Mouse (Mus musculus) kidney, embryonic 16.5 days (tissue): ENCODE data around the gene March1. TPM values are rescaled to one million over a fixed set of nuclear protein-coding genes. Genes with fewer than 3 reads are reported as not detected.

Source experiments
- ATAC-seq: fragments of 200-750 bp; cut with Nextera tagmentation; 2 replicates; pipeline ENCODE4 v1.8.0; 2017; ENCODE audit warnings: moderate TSS enrichment; ENCODE audit not compliant: low FRiP score, low TSS enrichment
- H3K27ac ChIP-seq: fragments of 300-500 bp; sonication (generic); 2 replicates; pipeline ENCODE4 v1.5.1; 2014; ENCODE audit warnings: low read length
- H3K27me3 ChIP-seq: fragments of 300-500 bp; sonication (generic); 2 replicates; pipeline ENCODE4 v1.6.1; 2014; ENCODE audit warnings: low read length, control low read depth, mixed read lengths; ENCODE audit not compliant: insufficient read depth
- H3K36me3 ChIP-seq: fragments of 300-500 bp; sonication (generic); 2 replicates; pipeline ENCODE4 v1.6.1; 2014; ENCODE audit warnings: low read length, control low read depth, mixed read lengths; ENCODE audit not compliant: insufficient read depth
- H3K4me1 ChIP-seq: fragments of 300-500 bp; sonication (generic); 2 replicates; pipeline ENCODE4 v1.6.1; 2014; ENCODE audit warnings: low read length, control low read depth, mixed read lengths; ENCODE audit not compliant: insufficient read depth
- H3K4me2 ChIP-seq: fragments of 300-500 bp; sonication (generic); replicated peaks from 2 replicates; pipeline ENCODE4 v1.6.1; 2014; ENCODE audit warnings: low read depth, low read length
- H3K4me3 ChIP-seq: fragments of 300-500 bp; sonication (generic); 2 replicates; pipeline ENCODE4 v1.5.1; 2014; ENCODE audit warnings: mild to moderate bottlenecking, low read length
- H3K9ac ChIP-seq: fragments of 300-500 bp; sonication (generic); replicated peaks from 2 replicates; pipeline ENCODE4 v1.6.1; 2014; ENCODE audit warnings: low read length
- H3K9me3 ChIP-seq: fragments of 300-500 bp; sonication (generic); 2 replicates; pipeline ENCODE4 v1.6.1; 2016; ENCODE audit warnings: low read length, control low read depth
- WGBS: fragments of 180-500 bp; shearing (Covaris S2); extraction: QIAGEN DNeasy Blood & Tissue Kit; methylation state at CpG from one replicate; pipeline ENCODE4 v1.1.7; 2014; 5-methylcytosine and 5-hydroxymethylcytosine counted together
- polyA plus RNA-seq: library from polyadenylated mRNA; unstranded; fragments of >200 nt; fragmentation: Nextera tagmentation; extraction: Ambion mirVana; gene quantifications from 2 replicates; pipeline ENCODE4 v1.2.1, GENCODE M21; 2015

The March1 gene
- polyA plus RNA-seq, 1 experiment from 2014 or later = 0.26 TPM

- no peaks in the 10 kb centered on the region for H3K9me3 ChIP-seq
- no peaks in the 10 kb centered on the region for H3K27me3 ChIP-seq
- no peaks in the 10 kb centered on the region for H3K4me1 ChIP-seq
- H3K36me3 ChIP-seq = no peaks in the 10 kb centered on the region
- no peak overlapping the region for H3K4me2 ChIP-seq
- H3K4me3 ChIP-seq = no peak overlapping the region
- WGBS = 76% methylated on average over 2 of the region's 2 CpGs
- no peak overlapping the region for H3K9ac ChIP-seq
- no peak for ATAC-seq
- no peak overlapping the region for H3K27ac ChIP-seq
Observed at GRCm38 (mm10) chr8:66210294-66210693, 592.6 kb downstream of the March1 start.

DNA sequence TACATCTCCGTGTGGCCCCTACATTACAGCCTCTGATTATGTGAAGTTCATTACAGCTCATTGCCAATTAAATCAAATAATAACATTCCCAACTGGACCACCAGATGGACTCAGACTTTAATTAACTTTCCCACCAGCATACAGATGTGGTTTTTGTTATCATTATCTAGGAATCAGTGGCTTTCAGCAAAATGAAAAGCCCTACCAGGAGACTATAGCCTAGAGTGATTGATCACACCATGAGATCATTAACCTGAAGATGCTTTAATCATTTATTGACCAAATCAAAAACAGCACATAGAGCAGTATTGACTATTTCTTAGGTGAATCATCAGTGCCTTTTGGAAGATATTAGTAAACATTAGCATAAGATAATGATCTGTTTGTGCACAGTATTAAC lies 602.3 kb downstream of the March1 start:
- Histone ChIP-seq H3K27me3 (no peaks in the 10 kb centered on the region), H3K36me3 (no peaks in the 10 kb centered on the region), H3K4me1 (no peaks in the 10 kb centered on the region), H3K9me3 (no peaks in the 10 kb centered on the region), H3K4me3 (no peak overlapping the region), H3K27ac (no peak overlapping the region), H3K4me2 (no peak overlapping the region), H3K9ac (no peak overlapping the region)
- 84% methylated on average over 1 of the region's 1 CpGs for WGBS
- no peak for ATAC-seq

DNA sequence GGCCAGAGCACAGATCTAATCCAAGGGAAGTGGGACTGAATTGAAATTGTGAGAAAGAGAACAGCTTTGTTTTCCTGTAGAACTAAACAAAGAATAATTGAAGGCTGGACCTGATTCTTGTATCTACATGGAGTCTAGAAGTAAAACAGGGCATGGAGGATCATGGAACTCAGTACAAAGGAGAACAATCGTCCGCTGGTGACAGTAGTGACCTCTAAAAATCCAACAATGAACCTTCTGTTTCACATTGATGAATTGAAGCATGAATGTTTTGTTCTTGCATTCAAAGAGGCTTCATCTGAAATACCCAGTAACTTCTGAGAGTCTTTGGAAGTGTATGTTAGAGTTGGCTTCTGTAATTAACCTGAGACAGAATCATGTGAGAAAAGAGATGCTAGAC lies 612.2 kb downstream of the March1 start:
- Histone ChIP-seq H3K27ac (no peak overlapping the region), H3K27me3 (no peaks in the 10 kb centered on the region), H3K36me3 (no peaks in the 10 kb centered on the region), H3K9ac (no peak overlapping the region), H3K4me1 (no peaks in the 10 kb centered on the region), H3K4me2 (no peak overlapping the region), H3K9me3 (no peaks in the 10 kb centered on the region), H3K4me3 (no peak overlapping the region)
- no peak for ATAC-seq
- 90% methylated on average over 2 of the region's 2 CpGs for WGBS

- H3K4me2 ChIP-seq = no peak overlapping the region
- no peaks in the 10 kb centered on the region for H3K36me3 ChIP-seq
- no peaks in the 10 kb centered on the region for H3K27me3 ChIP-seq
- H3K4me3 ChIP-seq = no peak overlapping the region
- WGBS = 61% methylated on average over 4 of the region's 4 CpGs
- H3K27ac ChIP-seq = no peak overlapping the region
- no peaks in the 10 kb centered on the region for H3K9me3 ChIP-seq
- H3K9ac ChIP-seq = no peak overlapping the region
- ATAC-seq = no peak
- no peaks in the 10 kb centered on the region for H3K4me1 ChIP-seq
Observed at GRCm38 (mm10) chr8:66269546-66269945, 651.8 kb downstream of the March1 start.

DNA sequence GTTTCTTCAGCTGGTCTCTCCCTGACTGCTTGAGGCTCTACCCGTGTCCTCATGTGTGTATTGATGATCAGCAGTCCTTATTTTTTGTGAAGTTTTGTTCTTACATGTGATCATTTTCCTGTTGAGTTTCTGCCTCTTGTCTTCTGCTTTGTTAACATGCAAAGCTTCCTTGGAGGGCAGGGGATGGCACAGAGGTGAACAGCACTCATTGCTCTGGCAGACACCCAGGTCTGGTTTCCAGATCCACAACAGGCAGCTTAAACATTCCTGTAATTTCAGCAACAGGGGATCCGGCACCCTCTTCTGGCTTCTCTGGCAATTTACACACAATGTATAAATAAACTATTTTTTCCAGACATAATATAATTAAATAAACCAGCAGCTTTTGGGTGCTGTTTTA lies 652.4 kb downstream of the March1 start:
- 81% methylated on average over 2 of the region's 2 CpGs for WGBS
- H3K9me3 ChIP-seq = no peaks in the 10 kb centered on the region
- no peak overlapping the region for H3K4me2 ChIP-seq
- H3K27me3 ChIP-seq = no peaks in the 10 kb centered on the region
- no peak overlapping the region for H3K27ac ChIP-seq
- no peak overlapping the region for H3K9ac ChIP-seq
- no peaks in the 10 kb centered on the region for H3K36me3 ChIP-seq
- H3K4me1 ChIP-seq = no peaks in the 10 kb centered on the region
- no peak for ATAC-seq
- H3K4me3 ChIP-seq = no peak overlapping the region

- Histone ChIP-seq H3K9ac (no peak overlapping the region), H3K4me2 (no peak overlapping the region), H3K36me3 (no peaks in the 10 kb centered on the region), H3K9me3 (no peaks in the 10 kb centered on the region), H3K4me1 (no peaks in the 10 kb centered on the region), H3K27ac (no peak overlapping the region), H3K27me3 (no peaks in the 10 kb centered on the region), H3K4me3 (no peak overlapping the region)
- 95% methylated on average over 7 of the region's 7 CpGs for WGBS
- no peak for ATAC-seq
Observed at GRCm38 (mm10) chr8:66317824-66318223, 700.1 kb downstream of the March1 start.

DNA sequence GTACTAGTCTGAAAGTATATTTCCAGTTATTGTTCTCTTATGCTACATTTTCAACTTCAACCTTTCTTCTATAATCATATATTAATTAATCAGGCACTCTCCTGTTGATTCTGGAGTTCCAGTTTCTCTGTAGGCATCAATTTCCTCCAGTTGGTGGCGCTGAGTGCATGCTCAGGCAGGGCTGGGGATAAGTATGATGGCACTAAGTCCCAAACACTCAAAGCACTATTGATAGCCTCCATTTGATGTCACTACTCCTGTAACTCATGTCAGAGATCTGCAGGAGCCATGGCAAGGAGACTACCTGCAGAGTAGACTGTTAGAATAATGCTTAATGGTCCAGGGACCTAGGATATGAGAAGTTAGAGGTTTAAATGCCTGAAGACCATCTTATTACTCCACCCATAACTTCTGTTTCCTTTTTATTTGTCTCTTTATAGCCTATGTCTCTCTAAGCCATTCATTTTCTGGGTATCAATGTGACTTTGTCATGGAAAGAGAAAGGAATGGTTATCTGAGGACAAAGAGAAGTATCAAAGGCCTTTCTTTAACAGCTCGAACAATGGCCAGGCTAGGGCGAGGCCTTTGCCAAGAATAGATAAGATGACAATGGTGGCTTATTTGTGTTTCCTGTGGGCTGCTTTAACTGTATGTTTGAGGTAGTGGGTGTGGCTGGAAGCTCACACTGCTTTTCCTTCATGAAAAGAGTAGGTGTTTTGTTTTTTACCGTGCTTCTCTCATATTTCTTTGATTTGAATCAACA lies 705.5 kb downstream of the March1 start:
- Histone ChIP-seq H3K36me3 (no peaks in the 10 kb centered on the region), H3K4me3 (no peak overlapping the region), H3K27me3 (no peaks in the 10 kb centered on the region), H3K4me2 (no peak overlapping the region), H3K9me3 (no peaks in the 10 kb centered on the region), H3K9ac (no peak overlapping the region), H3K27ac (no peak overlapping the region), H3K4me1 (no peaks in the 10 kb centered on the region)
- WGBS = 63% methylated on average over 4 of the region's 4 CpGs
- no peak for ATAC-seq

- no peaks in the 10 kb centered on the region for H3K9me3 ChIP-seq
- no peak overlapping the region for H3K4me3 ChIP-seq
- H3K4me1 ChIP-seq = no peaks in the 10 kb centered on the region
- no peak overlapping the region for H3K27ac ChIP-seq
- no peak overlapping the region for H3K9ac ChIP-seq
- ATAC-seq = no peak
- no peaks in the 10 kb centered on the region for H3K36me3 ChIP-seq
- no peaks in the 10 kb centered on the region for H3K27me3 ChIP-seq
- no peak overlapping the region for H3K4me2 ChIP-seq
Observed at GRCm38 (mm10) chr8:66326396-66326795, 708.7 kb downstream of the March1 start.

GRCm38 (mm10) chr8:66332206-66332605 lies 714.5 kb downstream of the March1 start:
- 90% methylated on average over 3 of the region's 3 CpGs for WGBS
- H3K9me3 ChIP-seq = no peaks in the 10 kb centered on the region
- H3K4me3 ChIP-seq = no peak overlapping the region
- no peaks in the 10 kb centered on the region for H3K36me3 ChIP-seq
- no peak overlapping the region for H3K27ac ChIP-seq
- ATAC-seq = no peak
- H3K4me2 ChIP-seq = no peak overlapping the region
- no peaks in the 10 kb centered on the region for H3K27me3 ChIP-seq
- H3K4me1 ChIP-seq = no peaks in the 10 kb centered on the region
- no peak overlapping the region for H3K9ac ChIP-seq

DNA sequence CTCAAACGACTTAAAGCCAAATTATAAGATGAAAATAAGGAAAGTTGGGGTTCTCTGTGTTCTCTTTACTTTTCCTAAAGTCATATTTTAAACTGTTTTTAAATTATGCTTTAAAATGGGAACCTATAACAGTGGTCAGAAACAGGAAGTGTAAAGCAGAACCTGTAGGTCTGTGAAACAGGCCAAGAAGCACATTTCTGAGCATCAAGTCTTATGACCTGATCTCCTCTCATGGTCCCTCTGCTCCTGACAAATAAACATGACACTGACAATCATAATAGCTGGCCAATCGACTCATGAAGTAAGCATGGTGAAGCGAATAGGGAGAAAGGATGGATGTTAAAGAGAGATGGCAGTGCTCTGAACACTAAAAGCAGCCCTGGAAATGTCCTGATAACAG lies 716.6 kb downstream of the March1 start:
- no peaks in the 10 kb centered on the region for H3K36me3 ChIP-seq
- no peak overlapping the region for H3K4me3 ChIP-seq
- no peaks in the 10 kb centered on the region for H3K9me3 ChIP-seq
- no peak overlapping the region for H3K4me2 ChIP-seq
- no peaks in the 10 kb centered on the region for H3K4me1 ChIP-seq
- H3K9ac ChIP-seq = no peak overlapping the region
- no peak for ATAC-seq
- H3K27me3 ChIP-seq = no peaks in the 10 kb centered on the region
- WGBS = 73% methylated on average over 3 of the region's 3 CpGs
- H3K27ac ChIP-seq = no peak overlapping the region
